Mouse (Mus musculus): Measurements from ENCODE around the gene Apoe.

DNA sequence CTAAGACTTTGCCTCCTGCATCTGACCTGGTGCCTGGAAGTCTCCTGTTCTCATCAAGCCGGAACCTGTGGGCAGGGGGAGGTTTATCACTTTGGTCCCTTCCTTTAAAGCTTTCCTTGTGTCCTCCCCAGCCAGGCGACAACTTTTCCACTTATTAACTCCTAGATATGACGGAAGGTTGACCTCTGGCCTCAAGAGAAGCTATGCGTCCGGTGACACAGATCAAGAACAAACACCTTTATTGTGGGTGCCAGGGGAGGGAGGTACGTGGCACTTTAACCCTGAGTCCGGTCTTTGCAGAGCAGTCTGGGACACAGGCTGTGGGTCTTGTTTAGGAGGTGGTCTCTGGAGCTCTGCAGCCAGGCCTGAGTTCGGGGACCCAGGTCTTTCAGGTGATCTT lies 21.1 kb downstream of the Apoe start, which contains the start of gene Apoc2:
- TF ChIP-seq CTCF (conservative IDR thresholded peaks at IDR 0.05; ENCODE audit: insufficient read depth, insufficient read length, low read depth, low read length) (no peak), POLR2A (IDR thresholded peaks at IDR 0.05; ENCODE audit: low read depth, low read length) (no peak)

All from kidney, adult 2 months (tissue).